Mouse (Mus musculus) liver, adult 2 months (tissue): ENCODE data around the gene Plxna4. TPM values are rescaled to one million over a fixed set of nuclear protein-coding genes. Genes with fewer than 3 reads are reported as not detected.

ENCODE experiments used
- DNase-seq: peaks from one replicate; pipeline ENCODE4 v3.0.0-alpha.2; 2011; ENCODE audit warnings: low read depth, low spot score; ENCODE audit errors: extremely low read depth
- H3K27ac ChIP-seq: fragments of 200-500 bp; replicated peaks from 2 replicates; pipeline ENCODE4 v1.5.1; 2012; ENCODE audit warnings: low read depth, mild to moderate bottlenecking, control low read depth, inconsistent platforms, low read length; ENCODE audit not compliant: insufficient read depth
- H3K27me3 ChIP-seq: fragments of 200-500 bp; 2 replicates; pipeline ENCODE4 v1.6.1; 2012; ENCODE audit warnings: mild to moderate bottlenecking, moderate library complexity, low read length, inconsistent platforms; ENCODE audit not compliant: control insufficient read depth, insufficient read depth
- H3K36me3 ChIP-seq: fragments of 200-500 bp; 2 replicates; pipeline ENCODE4 v1.6.1; 2012; ENCODE audit warnings: low read length, inconsistent platforms; ENCODE audit not compliant: control insufficient read depth, insufficient read depth
- H3K4me1 ChIP-seq: fragments of 200-500 bp; 2 replicates; pipeline ENCODE4 v1.6.1; 2011; ENCODE audit warnings: low read length; ENCODE audit not compliant: control insufficient read depth, insufficient read depth
- H3K4me3 ChIP-seq: fragments of 200-500 bp; 2 replicates; pipeline ENCODE4 v1.5.1; 2011; ENCODE audit warnings: low read depth, mild to moderate bottlenecking, control low read depth, low read length, moderate library complexity; ENCODE audit not compliant: insufficient read depth
- H3K79me2 ChIP-seq: fragments of 200-500 bp; 2 replicates; pipeline ENCODE4 v1.6.1; 2012; ENCODE audit warnings: inconsistent platforms, mild to moderate bottlenecking, low read length, moderate library complexity; ENCODE audit not compliant: control insufficient read depth, insufficient read depth
- H3K9ac ChIP-seq: fragments of 200-500 bp; 2 replicates; pipeline ENCODE4 v1.6.1; 2012; ENCODE audit warnings: low read depth, mild to moderate bottlenecking, control low read depth, inconsistent platforms, low read length
- CTCF ChIP-seq: fragments of 200-500 bp; IDR thresholded peaks from 2 replicates; pipeline ENCODE4 v1.5.1; 2011; ENCODE audit warnings: low read depth, low read length, control low read depth
- POLR2A ChIP-seq: fragments of 200-500 bp; IDR thresholded peaks from 2 replicates; pipeline ENCODE4 v1.6.1; 2011; ENCODE audit warnings: low read length, control low read depth; ENCODE audit not compliant: insufficient read depth; ENCODE audit errors: extremely low read depth
- WGBS: fragments of 180-500 bp; shearing (Covaris S2); methylation state at CpG from one replicate; pipeline ENCODE4 v1.1.7; 2018; 5-methylcytosine and 5-hydroxymethylcytosine counted together
- polyA plus RNA-seq: library from polyadenylated mRNA; depleted of rRNA; stranded (reverse); fragments of >200 nt; gene quantifications from 2 replicates; pipeline ENCODE4 v1.2.3, GENCODE M21; 2012; rRNA removed
- total RNA-seq: library from RNA; depleted of rRNA; stranded (reverse); fragments of >200 nt; gene quantifications from 2 replicates; pipeline ENCODE4 v1.2.3, GENCODE M21; 2014; rRNA removed

Gene Plxna4
- total RNA-seq = 1.0 and 1.4 TPM in 2 replicates
- 0.30 and 0.32 TPM in 2 replicates for polyA plus RNA-seq

DNA sequence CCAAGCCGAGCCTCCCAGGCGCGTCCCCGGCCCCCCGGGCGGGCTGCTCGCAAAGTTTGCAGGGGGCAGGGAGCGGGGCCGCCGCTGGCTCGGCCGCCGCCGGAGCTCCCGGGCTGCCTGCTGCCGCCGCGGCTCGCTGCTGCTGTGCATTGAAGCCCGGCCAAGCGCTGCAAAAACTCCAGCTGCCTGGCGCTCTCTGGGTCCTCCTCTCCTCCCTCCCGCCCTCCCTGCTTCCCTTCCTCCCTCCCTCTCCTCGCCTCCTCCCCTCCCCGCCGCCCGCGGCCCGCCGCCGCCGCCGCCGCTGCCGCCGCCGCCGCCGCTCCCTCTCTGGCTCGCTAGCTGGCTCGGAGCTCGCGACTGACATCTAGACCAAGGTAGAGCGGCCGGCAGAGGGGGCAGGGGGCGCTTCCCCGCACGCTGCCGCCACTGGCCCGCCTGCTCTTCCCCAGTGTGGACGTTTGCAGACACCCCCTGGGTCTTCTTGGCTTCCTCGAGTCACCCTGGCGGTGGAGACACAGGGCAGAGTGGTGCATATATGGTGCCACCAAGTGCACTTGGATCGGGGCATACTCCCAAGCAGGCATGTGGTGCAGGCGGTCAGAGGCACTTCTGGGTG lies at the start of gene Plxna4:
Plxna4 (minus strand) TSS at position 137 of the 616 bp plus-strand sequence.
- peak; percentile 18 for DNase-seq
- Histone ChIP-seq H3K4me3 (peak within 1 kb of the TSS; percentile 59), H3K79me2 (no peaks in the 10 kb centered on the region), H3K27me3 (peaks cover 15% of the 10 kb centered on the region), H3K4me1 (no peaks in the 10 kb centered on the region), H3K36me3 (no peaks in the 10 kb centered on the region), H3K9ac (peak within 1 kb of the TSS; percentile 74), H3K27ac (no peak within 1 kb of the TSS)
- WGBS = 3% methylated on average over 47 of the region's 55 CpGs
- TF ChIP-seq CTCF = no peak
- TF ChIP-seq POLR2A = no peak

DNA sequence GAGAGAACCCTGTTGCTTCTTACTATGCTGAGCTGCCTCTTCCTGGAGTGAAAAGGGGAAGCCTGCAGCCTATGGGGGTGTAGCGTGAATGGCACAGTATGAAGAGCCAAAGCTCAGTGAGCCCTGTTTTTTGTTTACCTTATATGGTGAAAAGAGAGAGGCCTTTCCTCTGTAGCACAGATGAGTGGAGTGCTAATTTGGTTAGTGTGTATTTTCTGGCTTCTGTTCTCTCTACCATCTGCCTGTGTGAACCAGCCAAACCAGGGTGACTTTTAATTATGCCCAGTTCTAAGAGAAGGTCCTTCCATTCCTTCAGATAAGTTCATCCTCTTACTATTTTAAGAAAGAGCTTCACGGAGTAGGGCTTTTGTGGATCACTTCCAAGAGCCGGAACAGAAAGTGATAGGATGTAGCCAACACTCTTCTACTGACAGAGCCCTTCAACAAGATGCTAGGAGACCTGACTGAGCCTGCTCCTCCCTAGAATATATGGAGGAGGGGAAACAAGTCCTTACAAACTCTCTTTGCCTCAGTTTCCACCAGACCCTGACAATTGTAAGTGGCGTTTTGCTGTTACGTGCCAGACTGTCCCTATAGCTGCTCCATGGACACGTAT lies 49.7 kb upstream of the Plxna4 start:
- Histone ChIP-seq H3K4me1 (no peaks in the 10 kb centered on the region), H3K27me3 (no peaks in the 10 kb centered on the region), H3K4me3 (no peak overlapping the region), H3K36me3 (no peaks in the 10 kb centered on the region), H3K27ac (no peak overlapping the region), H3K79me2 (no peaks in the 10 kb centered on the region), H3K9ac (no peak overlapping the region)
- TF ChIP-seq CTCF (no peak), POLR2A (no peak)
- DNase-seq = no peak
- WGBS = 79% methylated on average over 6 of the region's 6 CpGs

DNA sequence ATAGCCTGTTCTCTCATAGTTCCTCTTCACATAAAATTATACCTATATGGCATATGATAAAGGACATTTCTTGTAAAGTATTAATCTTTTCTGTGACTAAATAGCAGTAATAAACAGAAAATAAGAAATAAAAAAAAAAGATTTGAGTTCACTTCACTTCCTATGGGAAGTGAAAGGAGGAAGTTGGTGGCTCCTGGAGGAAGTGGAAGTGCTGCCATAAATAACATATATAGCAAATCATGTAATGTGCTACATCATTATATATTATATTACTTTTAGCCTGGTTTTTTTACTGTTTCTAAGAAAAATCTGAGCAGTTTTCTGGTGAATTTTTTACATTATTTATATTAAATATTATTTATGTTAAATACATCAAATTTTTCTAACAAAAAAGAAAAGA lies 22.7 kb upstream of the Plxna4 start:
- TF ChIP-seq POLR2A (no peak), CTCF (no peak)
- H3K27ac ChIP-seq = no peak overlapping the region
- no peaks in the 10 kb centered on the region for H3K79me2 ChIP-seq
- H3K4me1 ChIP-seq = no peaks in the 10 kb centered on the region
- no peak overlapping the region for H3K9ac ChIP-seq
- no peaks in the 10 kb centered on the region for H3K36me3 ChIP-seq
- no peaks in the 10 kb centered on the region for H3K27me3 ChIP-seq
- H3K4me3 ChIP-seq = no peak overlapping the region
- DNase-seq = no peak

DNA sequence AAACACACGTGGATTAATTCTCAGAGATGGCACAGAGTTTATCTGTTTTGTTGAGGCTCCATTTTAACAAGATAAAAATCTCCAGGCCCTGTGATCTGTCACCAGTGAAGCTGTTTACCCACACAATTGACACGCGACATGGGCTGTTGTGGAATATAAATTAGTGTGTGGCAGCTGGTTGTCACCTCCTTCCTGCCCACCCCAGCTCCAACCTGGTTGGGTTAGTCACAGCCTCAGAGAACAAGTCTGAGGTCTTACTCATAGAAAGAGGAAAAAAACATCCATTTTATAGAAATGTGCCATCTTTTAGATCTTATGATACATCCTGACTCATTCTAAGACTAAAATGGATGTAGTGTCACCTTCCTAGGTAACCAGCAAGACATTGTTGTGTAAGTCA lies 18.8 kb upstream of the Plxna4 start:
- H3K4me3 ChIP-seq = no peak overlapping the region
- H3K36me3 ChIP-seq = no peaks in the 10 kb centered on the region
- 44% methylated on average over 3 of the region's 3 CpGs for WGBS
- TF ChIP-seq POLR2A (no peak), CTCF (no peak)
- H3K4me1 ChIP-seq = no peaks in the 10 kb centered on the region
- no peaks in the 10 kb centered on the region for H3K27me3 ChIP-seq
- no peak for DNase-seq
- H3K9ac ChIP-seq = no peak overlapping the region
- no peak overlapping the region for H3K27ac ChIP-seq
- no peaks in the 10 kb centered on the region for H3K79me2 ChIP-seq

DNA sequence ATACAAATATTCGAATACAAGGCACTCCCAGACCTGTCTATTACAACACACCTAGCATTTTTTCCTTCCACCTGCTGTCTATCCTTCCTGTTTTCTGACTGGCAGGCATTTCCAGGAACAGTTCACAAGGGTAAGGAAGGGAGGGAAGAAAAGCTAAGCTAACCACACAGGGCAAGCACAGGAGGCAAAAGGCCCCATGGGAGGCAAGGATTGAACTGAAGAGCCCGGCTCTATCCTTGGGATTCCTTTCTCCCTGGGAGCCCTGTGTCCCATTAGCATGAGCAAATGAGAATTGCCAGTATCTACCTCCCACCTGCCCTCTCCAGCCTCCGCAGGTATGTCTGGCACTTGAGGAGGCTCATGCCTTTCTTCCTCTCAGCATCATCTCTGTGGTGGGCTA lies 17.6 kb upstream of the Plxna4 start:
- no peak for DNase-seq
- H3K27ac ChIP-seq = no peak overlapping the region
- no peak overlapping the region for H3K4me3 ChIP-seq
- H3K4me1 ChIP-seq = no peaks in the 10 kb centered on the region
- no peaks in the 10 kb centered on the region for H3K36me3 ChIP-seq
- no peaks in the 10 kb centered on the region for H3K79me2 ChIP-seq
- TF ChIP-seq POLR2A = no peak
- no peak for TF ChIP-seq CTCF
- H3K9ac ChIP-seq = no peak overlapping the region
- no peaks in the 10 kb centered on the region for H3K27me3 ChIP-seq
- WGBS = 24% methylated on average over 3 of the region's 3 CpGs

DNA sequence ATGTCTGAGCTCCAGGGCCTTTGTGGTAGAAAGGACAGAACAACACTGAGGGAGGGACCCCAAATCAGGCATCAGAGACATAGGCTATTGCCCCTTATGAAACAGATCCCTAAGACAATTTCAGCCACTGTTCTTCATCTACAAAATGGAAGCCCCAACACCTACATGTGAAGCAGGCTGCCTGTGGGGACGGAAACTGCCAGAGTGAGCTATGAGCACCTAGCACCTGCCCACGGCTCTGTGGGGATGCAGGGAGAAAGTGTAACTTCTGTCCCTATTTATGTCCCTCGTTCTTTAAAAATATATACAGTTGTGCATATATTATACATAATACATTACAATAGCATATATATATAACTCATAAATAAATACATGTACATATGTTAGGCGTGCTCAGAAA lies 16.9 kb upstream of the Plxna4 start:
- H3K27ac ChIP-seq = no peak overlapping the region
- DNase-seq = no peak
- H3K4me3 ChIP-seq = no peak overlapping the region
- WGBS = 84% methylated on average over 4 of the region's 4 CpGs
- H3K27me3 ChIP-seq = no peaks in the 10 kb centered on the region; the same call in 1 of the 2 replicates
- H3K9ac ChIP-seq = no peak overlapping the region
- H3K79me2 ChIP-seq = no peaks in the 10 kb centered on the region
- TF ChIP-seq POLR2A (no peak), CTCF (no peak)
- H3K4me1 ChIP-seq = no peaks in the 10 kb centered on the region
- no peaks in the 10 kb centered on the region for H3K36me3 ChIP-seq
